Mouse (Mus musculus) Patski (cell line): ENCODE measurements at regions not wholly inside any gene's neighbourhood (a gene's known extent, or its start where the extent isn't known, plus 50 kb on each side); places are given as distances from the start of the nearest gene placed in this dataset.

Experiments used
- ATAC-seq: fragments of 100-300 bp; one replicate; pipeline ENCODE4 v1.8.0; 2021
- CTCF ChIA-PET: fragments of 350-600 bp; sonication (Branson Sonifier 250); formaldehyde crosslinking; loops from one replicate; lab custom pipeline; 2022; ENCODE audit warnings: inconsistent platforms; lab: Charles Lee
- POLR2A ChIA-PET: fragments of 350-600 bp; sonication (Branson Sonifier 250); formaldehyde crosslinking; loops from one replicate; lab custom pipeline; 2022; ENCODE audit warnings: antibody characterized with exemption, inconsistent platforms; lab: Charles Lee
- DNase-seq: peaks from one replicate; pipeline ENCODE4 v3.0.0-alpha.2; 2011; ENCODE audit warnings: low read depth, low spot score
- H3K27me3 ChIP-seq: fragments of 371-371 bp; one replicate; pipeline ENCODE4 v1.5.1; 2021
- CTCF ChIP-seq: fragments of 100-300 bp; IDR thresholded peaks from one replicate; pipeline ENCODE4 v1.5.1; 2021
- in situ Hi-C: fragments of 300-500 bp; cut with MboI; formaldehyde crosslinking; loops from 3 replicates; pipeline ENCODE4 v1.11.1; 2018; ENCODE audit warnings: low pct_unique_long_range_greater_than_20kb, mixed read lengths

- in situ Hi-C loops, result no loop called here
- POLR2A ChIA-PET, result interaction anchor here (0.9 kb wide), 1 partner anchor 32 kb away, joined by 3 read pairs; no protein-coding TSS in a partner anchor
These were observed 110.0 kb upstream of the Cdkn2b start for GRCm38 (mm10) chr4:89420868-89421267.

GRCm38 (mm10) chr4:89419507-89419906, 108.7 kb upstream of the Cdkn2b start:
- H3K27me3 ChIP-seq, result no peaks in the 10 kb centered on the region
- DNase-seq (no peak), ATAC-seq (no peak)
- ChIA-PET CTCF (no interaction called here), POLR2A (no interaction called here)
- TF ChIP-seq CTCF, result no peak
- in situ Hi-C loops, result no loop called here

More at GRCm38 (mm10) chr4:89420868-89421267, 110.0 kb upstream of the Cdkn2b start:
- TF ChIP-seq CTCF, result no peak
- H3K27me3 ChIP-seq, result no peaks in the 10 kb centered on the region
- DNase-seq (no peak), ATAC-seq (no peak)
- CTCF ChIA-PET, result no interaction called here

GRCm38 (mm10) chr4:89405624-89406167, 94.9 kb upstream of the Cdkn2b start:
- ChIA-PET CTCF (no interaction called here), POLR2A (no interaction called here)
- ATAC-seq, result no peak

GRCm38 (mm10) chr4:89403151-89403550, 92.3 kb upstream of the Cdkn2b start:
- in situ Hi-C loops, result no loop called here
- ChIA-PET POLR2A (no interaction called here), CTCF (interaction anchor here (1.3 kb wide), 1 partner anchor 9 kb away, joined by 3 read pairs; no protein-coding TSS in a partner anchor)
- DNase-seq (no peak), ATAC-seq (no peak)
- no peaks in the 10 kb centered on the region for H3K27me3 ChIP-seq
- no peak for TF ChIP-seq CTCF

More at GRCm38 (mm10) chr4:89405624-89406167, 94.9 kb upstream of the Cdkn2b start:
- in situ Hi-C loops, result no loop called here
- no peaks in the 10 kb centered on the region for H3K27me3 ChIP-seq
- no peak for DNase-seq
- no peak for TF ChIP-seq CTCF

- DNase-seq (no peak), ATAC-seq (no peak)
- H3K27me3 ChIP-seq, result no peaks in the 10 kb centered on the region
- in situ Hi-C loops, result no loop called here
- TF ChIP-seq CTCF, result no peak
- ChIA-PET CTCF (interaction anchor here (1.5 kb wide), 1 partner anchor 13 kb away, joined by 3 read pairs; no protein-coding TSS in a partner anchor), POLR2A (interaction anchor here (0.6 kb wide), 1 partner anchor 13 kb away, joined by 3 read pairs; no protein-coding TSS in a partner anchor)
These were observed 91.5 kb upstream of the Cdkn2b start for GRCm38 (mm10) chr4:89402324-89402723.

- in situ Hi-C loops, result no loop called here
- ATAC-seq (no peak), DNase-seq (no peak)
- CTCF ChIA-PET, result interaction anchor here (1.5 kb wide), 1 partner anchor 12 kb away, joined by 3 read pairs; no protein-coding TSS in a partner anchor
- POLR2A ChIA-PET, result interaction anchor here (0.6 kb wide), 1 partner anchor 12 kb away, joined by 3 read pairs; no protein-coding TSS in a partner anchor
- H3K27me3 ChIP-seq, result no peaks in the 10 kb centered on the region
- no peak for TF ChIP-seq CTCF
These were observed 90.9 kb upstream of the Cdkn2b start for GRCm38 (mm10) chr4:89401696-89402095.

- ChIA-PET POLR2A (no interaction called here), CTCF (no interaction called here)
- no peaks in the 10 kb centered on the region for H3K27me3 ChIP-seq
- ATAC-seq (no peak), DNase-seq (no peak)
- no peak for TF ChIP-seq CTCF
- in situ Hi-C loops, result no loop called here
These were observed 89.5 kb upstream of the Cdkn2b start for GRCm38 (mm10) chr4:89400342-89400741.

GRCm38 (mm10) chr4:89399277-89399676, 88.4 kb upstream of the Cdkn2b start:
- CTCF ChIA-PET, result no interaction called here
- in situ Hi-C loops, result no loop called here

GRCm38 (mm10) chr4:89396020-89396419, 85.2 kb upstream of the Cdkn2b start:
- H3K27me3 ChIP-seq, result no peaks in the 10 kb centered on the region
- POLR2A ChIA-PET, result no interaction called here
- TF ChIP-seq CTCF, result no peak
- ATAC-seq (no peak), DNase-seq (no peak)
- CTCF ChIA-PET, result interaction anchor here (1.5 kb wide), 1 partner anchor 9 kb away, joined by 4 read pairs; no protein-coding TSS in a partner anchor
- in situ Hi-C loops, result no loop called here

More at GRCm38 (mm10) chr4:89399277-89399676, 88.4 kb upstream of the Cdkn2b start:
- ATAC-seq (no peak), DNase-seq (no peak)
- no peak for TF ChIP-seq CTCF
- H3K27me3 ChIP-seq, result no peaks in the 10 kb centered on the region
- POLR2A ChIA-PET, result no interaction called here

- in situ Hi-C loops, result no loop called here
- ATAC-seq (no peak), DNase-seq (no peak)
- ChIA-PET CTCF (interaction anchor here (1.5 kb wide), 1 partner anchor 9 kb away, joined by 4 read pairs; no protein-coding TSS in a partner anchor), POLR2A (no interaction called here)
- no peak for TF ChIP-seq CTCF
- H3K27me3 ChIP-seq, result no peaks in the 10 kb centered on the region
These were observed 84.5 kb upstream of the Cdkn2b start for GRCm38 (mm10) chr4:89395336-89395735.

GRCm38 (mm10) chr4:89393251-89393711, 82.4 kb upstream of the Cdkn2b start:
- ChIA-PET POLR2A (interaction anchor here (1.1 kb wide), 1 partner anchor 33 kb away, joined by 3 read pairs; no protein-coding TSS in a partner anchor), CTCF (interaction anchor here (0.9 to 1.2 kb wide), 3 partner anchors 8 to 29 kb away, joined by 3 read pairs; no protein-coding TSS in a partner anchor)
- in situ Hi-C loops, result no loop called here
- ATAC-seq (no peak), DNase-seq (no peak)
- no peaks in the 10 kb centered on the region for H3K27me3 ChIP-seq
- no peak for TF ChIP-seq CTCF
